Comparison of ENCODE assay signal across 8 mouse cellular contexts in the genomic region with DNA sequence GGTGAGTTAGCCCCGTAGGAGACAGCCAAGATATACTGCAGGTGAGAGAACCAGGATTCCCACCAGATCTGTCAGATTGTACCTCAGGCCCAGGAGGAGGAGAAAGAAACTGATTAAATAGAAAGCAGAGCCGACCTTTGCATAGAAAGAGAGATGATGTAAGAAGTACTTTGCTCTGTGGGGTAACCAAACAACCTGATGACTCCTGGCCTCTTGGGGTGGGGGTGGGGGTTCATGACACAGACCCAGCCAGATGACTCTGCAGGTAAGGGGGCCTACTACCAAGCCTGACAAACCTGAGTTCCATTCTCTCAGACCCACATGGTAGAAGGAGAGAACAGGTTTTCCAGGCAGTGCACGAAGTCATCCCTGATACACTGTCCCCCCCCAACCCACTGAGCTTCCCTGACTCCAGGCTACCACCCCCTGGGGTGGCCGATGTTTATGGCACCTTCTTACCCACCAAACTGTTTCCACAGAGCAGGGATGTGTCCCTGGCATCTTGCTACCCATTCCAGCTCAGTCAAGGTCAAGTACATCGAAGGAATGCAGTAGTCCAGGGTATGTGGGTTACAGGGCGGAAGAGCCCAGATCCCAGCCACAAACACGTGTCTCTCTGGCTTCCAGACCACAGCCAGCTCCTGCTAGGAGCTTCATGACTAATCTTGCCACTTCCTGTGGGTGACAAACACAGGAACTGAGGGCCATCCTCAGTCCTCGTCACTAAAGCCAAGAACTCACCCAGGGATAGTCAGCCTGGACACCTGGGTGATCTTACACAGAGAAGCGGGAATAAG. TPM values are rescaled to one million over a fixed set of nuclear protein-coding genes. Genes with fewer than 3 reads are reported as not detected.
DNase-seq lines count a peak whose midpoint lies in the region; ATAC-seq and TF ChIP-seq lines count a peak whose summit lies in the region.

No protein-coding gene starts in this region.

- no peaks in the 10 kb centered on the region for H3K27me3 ChIP-seq in CH12.LX (replicated peaks)
- H3K27me3 ChIP-seq in intestine, postnatal 0 days (replicated peaks; ENCODE audit: control insufficient read depth, insufficient read depth, low read length): no peaks in the 10 kb centered on the region

- TF ChIP-seq RAD21 in CH12.LX (IDR thresholded peaks at IDR 0.05; ENCODE audit: low read depth, low read length): no peak

- WGBS in intestine, postnatal 0 days: 55% methylated on average over 9 of the region's 9 CpGs

- in situ Hi-C loops in CH12.LX (cut with MboI; ENCODE audit: low pct_ligation_motif_present, low pct_unique_long_range_greater_than_20kb, low sequenced_read_pairs): loop anchor here (10.0 kb wide), 1 partner anchor 46 kb away; no protein-coding TSS in a partner anchor

- dilution Hi-C loops in CH12.LX (cut with MboI; ENCODE audit: extremely low pct_ligation_motif_present, extremely low pct_unique_long_range_greater_than_20kb, low sequenced_read_pairs): no loop called here

- DNase-seq in adrenal gland, adult 2 months: peak; percentile 72
- no peak for DNase-seq in adrenal gland, adult 18-20 months (ENCODE audit: low spot score in 2 of 2)
- DNase-seq in CH12.LX (ENCODE audit: extremely low read depth): peak; percentile 49
- peak; percentile 45 for DNase-seq in lung, postnatal 25 days (ENCODE audit: low spot score)
- DNase-seq in layer of hippocampus, adult 18-20 months (ENCODE audit: low spot score in 2 of 2): no peak
- no peak for DNase-seq in frontal cortex, postnatal 10 days (ENCODE audit: low spot score in 2 of 2)
- DNase-seq in retina, embryonic 14.5 days (ENCODE audit: low spot score): no peak

- no peak for TF ChIP-seq POLR2A in CH12.LX (IDR thresholded peaks at IDR 0.05; ENCODE audit: low read depth, low read length)

- peak overlapping the region; percentile 90 for H3K27ac ChIP-seq in CH12.LX (ENCODE audit: insufficient read depth, low read depth)
- H3K27ac ChIP-seq in intestine, postnatal 0 days (ENCODE audit: low read depth, low read length): peak overlapping the region; percentile 86

- H3K9ac ChIP-seq in CH12.LX (ENCODE audit: insufficient read depth, low read depth): peak overlapping the region; percentile 21; the same call in 1 of the 2 replicates
- no peak overlapping the region for H3K9ac ChIP-seq in intestine, postnatal 0 days (ENCODE audit: low read depth, low read length)

- peak overlapping the region; percentile 70 for H3K4me2 ChIP-seq in CH12.LX (ENCODE audit: insufficient read depth, low read depth, poor library complexity, severe bottlenecking)
- H3K4me2 ChIP-seq in intestine, postnatal 0 days (replicated peaks; ENCODE audit: low read depth): peak overlapping the region; percentile 38; the same call in 1 of the 2 replicates

- H3K79me2 ChIP-seq in CH12.LX (replicated peaks; ENCODE audit: control insufficient read depth, extremely low read depth, insufficient read depth, poor library complexity, severe bottlenecking): peaks cover 29% of the 10 kb centered on the region

- H3K36me3 ChIP-seq in CH12.LX (replicated peaks in 1 of 2; ENCODE audit: control insufficient read depth in 1 of 2, insufficient read depth in 1 of 2, low read length in 1 of 2): peaks cover 0 to 8% of the 10 kb centered on the region in 2 experiments
- H3K36me3 ChIP-seq in intestine, postnatal 0 days (ENCODE audit: control insufficient read depth, insufficient read depth): no peaks in the 10 kb centered on the region

- TF ChIP-seq EP300 in CH12.LX (IDR thresholded peaks at IDR 0.05; ENCODE audit: low read length): peak; percentile 69

- H3K9me3 ChIP-seq in CH12.LX (replicated peaks; ENCODE audit: low read length): peaks cover 2% of the 10 kb centered on the region
- H3K9me3 ChIP-seq in intestine, postnatal 0 days (ENCODE audit: control insufficient read depth): no peaks in the 10 kb centered on the region

- no peak for TF ChIP-seq CTCF in CH12.LX (conservative IDR thresholded peaks at IDR 0.05 in 1 of 2, IDR thresholded peaks at IDR 0.05 in 1 of 2; ENCODE audit: low read depth in 2 of 2, low read length in 2 of 2)
- no peak for TF ChIP-seq CTCF in intestine, postnatal 0 days (IDR thresholded peaks at IDR 0.05; ENCODE audit: low read depth)

- peaks cover 65 to 92% of the 10 kb centered on the region in 2 experiments for H3K4me1 ChIP-seq in CH12.LX (ENCODE audit: control insufficient read depth in 1 of 2, insufficient read depth in 2 of 2)
- H3K4me1 ChIP-seq in intestine, postnatal 0 days (replicated peaks; ENCODE audit: control insufficient read depth, insufficient read depth, low read length): peaks cover 24% of the 10 kb centered on the region

- peak; percentile 51 for ATAC-seq in intestine, postnatal 0 days

- no peak overlapping the region for H3K4me3 ChIP-seq in CH12.LX (replicated peaks in 1 of 3; ENCODE audit: low read depth in 2 of 3, low read length in 2 of 3, poor library complexity in 1 of 3)
- H3K4me3 ChIP-seq in intestine, postnatal 0 days (ENCODE audit: low read depth, low read length): no peak overlapping the region

TF ChIP-seq in CH12.LX, 34 proteins besides CTCF, POLR2A, EP300 and RAD21:
- peak; percentile 34; the same call in 1 of the 2 replicates for TF ChIP-seq RCOR1 (conservative IDR thresholded peaks at IDR 0.05; ENCODE audit: low read depth, low read length)
- TF ChIP-seq USF2 (conservative IDR thresholded peaks at IDR 0.05; ENCODE audit: low read depth, low read length): no peak
- peak; percentile 27; the same call in 1 of the 2 replicates for TF ChIP-seq ELF1 (IDR thresholded peaks at IDR 0.05; ENCODE audit: low read depth, low read length)
- TF ChIP-seq SIN3A (IDR thresholded peaks at IDR 0.05; ENCODE audit: low read length): 0 out of 2 replicates have a peak, but pooled peaks have one; percentile 26
- TF ChIP-seq E2F4 (IDR thresholded peaks at IDR 0.05; ENCODE audit: insufficient replicate concordance, low read depth, low read length): no peak
- peak; percentile 78 for TF ChIP-seq MYC (IDR thresholded peaks at IDR 0.05; ENCODE audit: low read depth, low read length)
- TF ChIP-seq SMC3 (IDR thresholded peaks at IDR 0.05; ENCODE audit: low read depth, low read length): no peak
- 0 out of 2 replicates have a peak, but pooled peaks have one; percentile 13 for TF ChIP-seq MAFK (IDR thresholded peaks at IDR 0.05; ENCODE audit: insufficient replicate concordance, low read length)
- TF ChIP-seq CHD1 (IDR thresholded peaks at IDR 0.05; ENCODE audit: low read depth, low read length): 0 out of 2 replicates have a peak, but pooled peaks have one; percentile 40
- peak; percentile 74 for TF ChIP-seq MXI1 (IDR thresholded peaks at IDR 0.05; ENCODE audit: low read depth, low read length)
- peak; percentile 61 for TF ChIP-seq IRF4 (IDR thresholded peaks at IDR 0.05; ENCODE audit: low read depth, low read length)
- peak; percentile 74 for TF ChIP-seq ETS1 (conservative IDR thresholded peaks at IDR 0.05; ENCODE audit: low read depth, low read length)
- TF ChIP-seq JUND (conservative IDR thresholded peaks at IDR 0.05; ENCODE audit: low read depth, low read length): no peak; the same call in 1 of the 2 replicates
- no peak for TF ChIP-seq ZMIZ1 (IDR thresholded peaks at IDR 0.05; ENCODE audit: low read depth, low read length)
- no peak for TF ChIP-seq USF1 (IDR thresholded peaks at IDR 0.05; ENCODE audit: low read depth, low read length)
- TF ChIP-seq MAX (IDR thresholded peaks at IDR 0.05; ENCODE audit: low read length): peak; percentile 86
- TF ChIP-seq BHLHE40 (IDR thresholded peaks at IDR 0.05; ENCODE audit: low read depth, low read length): peak; percentile 96
- 0 out of 2 replicates have a peak, but pooled peaks have one; percentile 21 for TF ChIP-seq MEF2A (IDR thresholded peaks at IDR 0.05; ENCODE audit: borderline replicate concordance, low read depth, low read length)
- TF ChIP-seq TCF12 (IDR thresholded peaks at IDR 0.05; ENCODE audit: low read depth, low read length): peak; percentile 27; the same call in 1 of the 2 replicates

RNA-seq across cellular contexts. Expression of gene Syne3, which starts 8.9 kb away (rescaled TPM):
- total RNA-seq in adrenal gland, adult 2 months (2021): 10 to 100 TPM in 1 of 2 experiments, 1 to 10 TPM in 1; 9.1 to 16.1 TPM
- polyA plus RNA-seq in adrenal gland, adult 2 months (2012; rRNA removed): 4.3 and 4.5 TPM in 2 replicates
- total RNA-seq in adrenal gland, adult 18-20 months (2021): 10 to 100 TPM in 1 of 2 experiments, 1 to 10 TPM in 1; 9.3 to 11.4 TPM
- total RNA-seq in CH12.LX (2012; rRNA removed): 16.6 and 18.7 TPM in 2 replicates
- total RNA-seq in CH12.LX (2014; rRNA removed): 5.3 and 5.5 TPM in 2 replicates
- polyA plus RNA-seq in CH12.LX (2012; ENCODE audit: insufficient read length, low read depth): 7.3 and 7.5 TPM in 2 replicates
- 1.6 and 1.8 TPM in 2 replicates for polyA plus RNA-seq in intestine, postnatal 0 days (2015; fragmentation: Nextera tagmentation; extraction: Ambion mirVana)
- 1 to 10 TPM; 2.0 to 2.3 TPM for total RNA-seq in layer of hippocampus, adult 18-20 months (2021)

RNA-seq across cellular contexts. Expression of gene Glrx5, which starts 31.8 kb away (rescaled TPM):
- 100 to 1,000 TPM; 161 to 186 TPM for total RNA-seq in adrenal gland, adult 2 months (2021)
- 218 and 257 TPM in 2 replicates for polyA plus RNA-seq in adrenal gland, adult 2 months (2012; rRNA removed)
- 100 to 1,000 TPM; 115 to 227 TPM for total RNA-seq in adrenal gland, adult 18-20 months (2021)
- total RNA-seq in CH12.LX (2012; rRNA removed): 38.5 and 51.6 TPM in 2 replicates
- 72.8 and 79.5 TPM in 2 replicates for total RNA-seq in CH12.LX (2014; rRNA removed)
- 112 and 123 TPM in 2 replicates for polyA plus RNA-seq in CH12.LX (2012; ENCODE audit: insufficient read length, low read depth)
- 209 TPM in 2 replicates for polyA plus RNA-seq in intestine, postnatal 0 days (2015; fragmentation: Nextera tagmentation; extraction: Ambion mirVana)
- 10 to 100 TPM; 45.9 to 46.2 TPM for total RNA-seq in layer of hippocampus, adult 18-20 months (2021)

Comparison
In these comparisons a context has a peak if more than half of its experiments do, and no peak if none do; other contexts are left out.
1. DNase-seq: peak in adrenal gland, adult 2 months (single experiment), CH12.LX (single experiment) and lung, postnatal 25 days (single experiment); none in adrenal gland, adult 18-20 months (0 of 2), layer of hippocampus, adult 18-20 months (0 of 2), frontal cortex, postnatal 10 days (0 of 2) and retina, embryonic 14.5 days (single experiment).